Mouse (Mus musculus) small intestine, adult 2 months (tissue): Measurements from ENCODE around the gene Ercc8.

Experiments
- CTCF ChIP-seq: fragments of 200-500 bp; IDR thresholded peaks from 2 replicates; pipeline ENCODE4 v1.5.1; 2012; ENCODE audit warnings: low read depth, mild to moderate bottlenecking, control low read depth, inconsistent platforms, low read length, moderate library complexity, mixed read lengths; ENCODE audit not compliant: insufficient replicate concordance, insufficient read length; ENCODE audit errors: extremely low read depth
- POLR2A ChIP-seq: fragments of 200-500 bp; IDR thresholded peaks from 2 replicates; pipeline ENCODE4 v1.6.1; 2012; ENCODE audit warnings: low read depth, mild to moderate bottlenecking, control low read depth, inconsistent platforms, low read length, moderate library complexity

DNA sequence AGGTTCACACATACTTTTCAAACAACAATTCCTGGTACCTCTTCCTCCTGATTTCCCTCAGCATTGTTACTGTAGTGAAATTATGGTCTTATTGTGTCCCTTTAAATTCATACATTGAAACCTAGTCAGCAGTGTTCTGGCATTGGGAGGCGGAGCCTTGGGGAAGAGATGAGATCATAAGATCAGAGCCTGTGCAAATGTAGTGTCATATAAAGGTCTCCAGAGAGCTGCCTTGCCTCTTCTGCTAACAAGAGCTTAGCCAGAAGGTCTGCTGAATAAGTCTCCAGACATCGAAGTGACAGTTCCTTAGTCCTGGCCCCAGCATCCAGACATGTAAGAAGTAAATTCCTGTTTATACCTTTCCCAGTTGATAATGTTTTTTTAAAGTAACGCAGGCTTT, 46.3 kb downstream of the Ercc8 start:
- TF ChIP-seq CTCF, result no peak
- TF ChIP-seq POLR2A, result no peak
